ENCODE assay signal across 22 mouse cellular contexts in the genomic region with DNA sequence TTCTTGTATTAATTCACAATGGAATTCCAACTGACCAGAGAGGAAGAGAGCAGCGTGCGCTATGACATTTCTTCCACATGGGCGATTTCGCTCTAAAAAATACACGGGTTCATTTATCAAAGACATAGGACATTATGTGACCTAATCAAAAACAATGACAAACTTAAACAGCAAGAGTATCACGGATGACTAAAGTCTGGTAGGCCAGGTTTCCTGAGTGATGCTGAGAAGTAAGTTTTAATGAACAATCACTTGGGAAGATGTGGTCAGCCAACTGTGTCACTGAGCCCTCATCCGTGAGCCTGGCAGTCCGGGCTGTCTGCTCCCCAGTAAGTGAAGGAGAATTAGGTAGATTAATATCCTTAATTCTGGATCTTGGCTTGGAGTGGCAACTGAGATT. TPM values are rescaled to one million over a fixed set of nuclear protein-coding genes. Genes with fewer than 3 reads are reported as not detected.
DNase-seq lines count a peak whose midpoint lies in the region; ATAC-seq lines count a peak whose summit lies in the region.
"Had no signal": no experiment of that assay in that cellular context is flagged by ENCODE, and none has a peak within 500 bp of the region (broad histone marks: within the 10 kb centered on the region; RNA-seq: fewer than 3 reads in every experiment).

No protein-coding gene starts in this region.

- H3K36me3 ChIP-seq in kidney, embryonic 16.5 days (ENCODE audit: insufficient read depth, low read length) = no peaks in the 10 kb centered on the region
- H3K36me3 ChIP-seq: embryonic facial prominence, embryonic 10.5 days; embryonic facial prominence, embryonic 12.5 days; forebrain, embryonic 15.5 days had no signal

- 70% methylated on average over 8 of the region's 8 CpGs for WGBS in kidney, embryonic 16.5 days

- no peak overlapping the region for H3K4me2 ChIP-seq in kidney, embryonic 16.5 days (replicated peaks; ENCODE audit: low read depth, low read length)
- H3K4me2 ChIP-seq: embryonic facial prominence, embryonic 12.5 days; forebrain, embryonic 13.5 days; forebrain, embryonic 15.5 days had no signal

- H3K27me3 ChIP-seq in kidney, embryonic 16.5 days (ENCODE audit: insufficient read depth, low read length) = no peaks in the 10 kb centered on the region
- H3K27me3 ChIP-seq: embryonic facial prominence, embryonic 12.5 days; forebrain, embryonic 13.5 days; forebrain, embryonic 15.5 days; Patski had no signal

- H3K9ac ChIP-seq in kidney, embryonic 16.5 days (replicated peaks; ENCODE audit: low read length) = no peak overlapping the region
- H3K9ac ChIP-seq: embryonic facial prominence, embryonic 12.5 days; forebrain, embryonic 13.5 days; forebrain, embryonic 15.5 days; forebrain, postnatal 0 days had no signal

- H3K27ac ChIP-seq in kidney, embryonic 16.5 days (ENCODE audit: low read length) = no peak overlapping the region
- H3K27ac ChIP-seq: embryonic facial prominence, embryonic 10.5 days; embryonic facial prominence, embryonic 12.5 days; forebrain, embryonic 13.5 days; forebrain, embryonic 15.5 days had no signal

- peak; percentile 54; the same call in 1 of the 2 replicates for ATAC-seq in kidney, embryonic 16.5 days (ENCODE audit: low FRiP score, low TSS enrichment)
- ATAC-seq: activated CD4-positive, CD25-positive, alpha-beta regulatory T cell, adult 4 months; forebrain, embryonic 13.5 days; forebrain, embryonic 15.5 days; forebrain, postnatal 0 days; Patski had no signal

- no peak overlapping the region for H3K4me3 ChIP-seq in kidney, embryonic 16.5 days (ENCODE audit: low read length)
- H3K4me3 ChIP-seq: embryonic facial prominence, embryonic 10.5 days; embryonic facial prominence, embryonic 12.5 days; forebrain, embryonic 13.5 days; forebrain, embryonic 15.5 days had no signal

- DNase-seq in kidney, adult 11 months = no peak
- DNase-seq in retina, embryonic 14.5 days (ENCODE audit: low spot score) = peak; percentile 66
- no peak for DNase-seq in heart, adult 11 months
- no peak for DNase-seq in testis, postnatal 14 days (ENCODE audit: low spot score)
- DNase-seq: adrenal gland, adult 8-10 months; adrenal gland, postnatal 14 days; adrenal gland, postnatal 36 days; cerebellum, adult 11-12 months; cerebellum, adult 2 months; cerebellum, adult 9-10 months; cerebellum, postnatal 10 days; cerebellum, postnatal 25 days; forebrain, postnatal 0 days had no signal

- H3K9me3 ChIP-seq in kidney, embryonic 16.5 days (ENCODE audit: low read length) = no peaks in the 10 kb centered on the region
- H3K9me3 ChIP-seq: embryonic facial prominence, embryonic 10.5 days; embryonic facial prominence, embryonic 12.5 days; forebrain, embryonic 13.5 days; forebrain, embryonic 15.5 days had no signal

- H3K4me1 ChIP-seq in kidney, embryonic 16.5 days (ENCODE audit: insufficient read depth, low read length) = no peaks in the 10 kb centered on the region
- H3K4me1 ChIP-seq: embryonic facial prominence, embryonic 10.5 days; embryonic facial prominence, embryonic 12.5 days; forebrain, embryonic 13.5 days; forebrain, embryonic 15.5 days had no signal

RNA-seq across cellular contexts. Expression of a gene that starts 21.2 kb away (rescaled TPM):
- not detected in 2 replicates for polyA plus RNA-seq in kidney, embryonic 16.5 days (2015; fragmentation: Nextera tagmentation; extraction: Ambion mirVana)
- polyA plus RNA-seq: C2C12; embryonic facial prominence, embryonic 10.5 days; forebrain, embryonic 11.5 days; forebrain, embryonic 13.5 days; Patski had no signal
